Mouse (Mus musculus): ENCODE measurements around the gene Ccdc163.

The Ccdc163 gene

DNA sequence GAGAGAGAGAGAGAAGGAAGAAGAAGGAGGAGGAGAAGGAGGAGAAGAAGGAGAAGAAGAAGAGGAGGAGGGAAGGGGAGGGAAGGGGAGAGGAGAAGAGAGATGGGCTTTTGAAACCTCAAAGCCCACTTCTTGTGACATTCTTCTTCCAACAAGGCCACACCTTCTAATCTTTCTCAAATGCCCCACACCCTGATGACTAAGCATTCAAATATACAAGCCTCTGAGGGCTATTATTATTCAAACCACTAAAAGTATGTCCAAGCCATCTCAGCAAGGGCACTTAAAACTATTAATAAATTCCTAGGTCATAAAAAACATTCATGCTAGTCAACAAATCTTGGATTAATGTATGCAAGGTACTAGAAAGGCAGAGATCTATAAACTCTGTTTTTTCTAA lies 60.8 kb downstream of the Ccdc163 start:
- no peak for DNase-seq (ENCODE audit: extremely low read depth, low read depth, low spot score)

DNA sequence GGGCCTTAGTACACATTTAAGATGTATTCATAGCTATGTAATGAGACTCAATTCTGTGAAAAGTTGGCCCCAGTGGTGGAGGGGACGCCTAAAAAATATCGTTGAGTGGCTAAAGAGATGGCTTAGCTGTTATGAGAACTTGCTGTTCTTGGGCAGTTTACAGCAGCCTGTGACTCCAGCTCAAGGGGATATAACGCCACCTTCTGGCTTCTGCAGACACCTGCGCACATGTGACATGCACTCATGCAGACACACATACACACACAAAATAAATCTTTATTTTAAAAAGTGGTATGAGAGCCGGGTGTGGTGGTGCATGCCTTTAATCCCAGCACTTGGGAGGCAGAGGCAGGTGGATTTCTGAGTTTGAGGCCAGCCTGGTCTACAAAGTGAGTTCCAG lies 68.1 kb downstream of the Ccdc163 start:
- no peak for DNase-seq (ENCODE audit: extremely low read depth, low read depth, low spot score)

DNA sequence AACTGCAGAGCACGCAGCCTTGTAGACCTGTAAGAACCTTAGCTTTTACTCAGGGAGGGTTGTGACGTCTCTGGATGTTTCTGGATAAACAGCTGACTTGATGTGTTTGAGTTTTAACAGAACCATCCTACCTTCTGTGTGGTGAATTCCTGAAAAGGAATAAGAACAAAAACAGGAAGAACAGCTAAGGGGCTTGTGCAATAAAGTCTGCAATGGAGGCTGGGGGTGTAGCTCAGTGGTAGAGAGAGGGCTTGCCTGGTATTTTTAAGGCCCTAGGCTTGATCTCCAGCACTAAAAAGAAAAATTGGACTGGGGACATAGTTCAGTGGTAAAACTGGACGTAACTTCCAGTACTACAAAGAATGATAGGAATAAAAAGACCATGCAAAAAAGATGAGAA lies 68.8 kb downstream of the Ccdc163 start:
- no peak for DNase-seq (ENCODE audit: extremely low read depth, low read depth, low spot score)

DNA sequence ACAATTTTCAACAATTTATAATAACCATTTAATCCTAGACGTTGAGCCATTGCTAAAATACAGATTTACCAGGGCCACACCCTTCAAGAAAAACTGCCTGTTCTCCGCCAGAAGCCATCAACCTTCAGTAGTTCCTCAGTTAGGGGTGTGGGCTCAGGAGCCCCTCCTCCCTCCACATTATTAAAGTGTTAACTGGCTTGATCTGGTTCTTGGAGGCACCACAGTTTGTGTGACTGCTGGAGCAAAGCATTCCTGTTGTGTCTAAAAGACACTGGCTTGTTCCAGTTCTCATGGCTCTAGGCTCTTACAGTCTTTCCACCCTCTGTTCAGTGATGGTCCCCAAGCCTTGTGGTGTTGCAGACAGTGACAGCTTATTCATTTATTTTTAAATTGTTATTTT lies 72.2 kb downstream of the Ccdc163 start:
- no peak for DNase-seq (ENCODE audit: extremely low read depth, low read depth, low spot score)

DNA sequence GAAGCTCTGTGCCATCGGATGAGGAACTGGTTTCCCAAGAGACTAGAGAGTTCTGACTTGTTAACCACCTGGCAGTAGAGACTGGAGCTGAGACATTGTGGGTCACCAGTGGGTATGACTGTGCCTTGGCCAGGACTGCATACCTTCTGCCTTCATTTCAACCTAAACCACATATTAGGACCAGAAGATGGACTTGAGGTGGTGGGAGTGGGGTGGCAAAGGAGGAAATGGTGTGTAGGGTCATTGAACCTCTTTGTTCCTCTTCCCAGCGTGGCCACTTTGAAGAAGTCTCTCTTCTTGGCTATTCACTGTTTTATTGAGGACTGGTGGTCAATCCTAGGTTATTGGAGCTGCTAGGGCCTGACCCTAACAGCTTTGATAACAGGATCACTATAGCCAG lies 73.1 kb downstream of the Ccdc163 start:
- DNase-seq (ENCODE audit: extremely low read depth, low read depth, low spot score), result no peak

DNA sequence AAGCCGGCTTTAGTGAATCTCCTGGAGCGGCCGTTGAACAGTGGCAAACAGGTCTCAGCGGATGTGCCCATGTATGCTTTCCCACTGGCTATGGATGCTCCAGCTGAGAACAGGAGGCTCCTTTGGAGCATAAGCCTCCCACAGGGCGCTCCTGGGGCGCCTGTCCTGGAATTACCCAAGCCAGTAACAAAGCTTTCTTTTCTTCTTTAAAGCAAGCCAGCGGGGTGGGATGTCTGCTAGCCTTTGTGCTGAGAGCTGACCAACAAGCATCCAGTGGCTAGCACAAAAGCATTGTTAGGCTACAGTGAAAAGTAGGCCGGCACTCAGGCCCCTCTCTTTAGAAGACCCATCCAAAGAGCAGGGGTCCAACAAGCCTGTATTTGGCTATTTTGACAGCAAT lies 73.9 kb downstream of the Ccdc163 start:
- no peak for DNase-seq (ENCODE audit: extremely low read depth, low read depth, low spot score)

DNA sequence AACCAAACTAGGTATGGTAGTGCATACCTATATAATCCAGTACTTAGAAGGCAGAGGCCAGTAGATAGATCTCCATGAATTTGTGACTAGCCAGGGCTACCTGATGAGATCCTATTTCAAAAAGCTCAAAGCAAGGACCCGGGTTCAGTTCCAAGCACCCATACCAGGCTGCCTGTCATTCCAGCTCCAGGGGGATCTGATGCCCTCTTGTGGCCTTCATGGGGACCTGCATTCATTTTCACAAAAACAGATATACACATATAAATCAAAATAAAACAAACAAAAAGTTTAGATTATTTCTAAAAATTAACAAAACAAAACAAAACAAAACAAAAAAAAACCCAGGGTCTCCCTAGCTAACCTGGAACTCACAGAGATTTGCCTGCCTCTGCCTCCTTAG lies 78.3 kb downstream of the Ccdc163 start:
- DNase-seq (ENCODE audit: extremely low read depth, low read depth, low spot score), result no peak

DNA sequence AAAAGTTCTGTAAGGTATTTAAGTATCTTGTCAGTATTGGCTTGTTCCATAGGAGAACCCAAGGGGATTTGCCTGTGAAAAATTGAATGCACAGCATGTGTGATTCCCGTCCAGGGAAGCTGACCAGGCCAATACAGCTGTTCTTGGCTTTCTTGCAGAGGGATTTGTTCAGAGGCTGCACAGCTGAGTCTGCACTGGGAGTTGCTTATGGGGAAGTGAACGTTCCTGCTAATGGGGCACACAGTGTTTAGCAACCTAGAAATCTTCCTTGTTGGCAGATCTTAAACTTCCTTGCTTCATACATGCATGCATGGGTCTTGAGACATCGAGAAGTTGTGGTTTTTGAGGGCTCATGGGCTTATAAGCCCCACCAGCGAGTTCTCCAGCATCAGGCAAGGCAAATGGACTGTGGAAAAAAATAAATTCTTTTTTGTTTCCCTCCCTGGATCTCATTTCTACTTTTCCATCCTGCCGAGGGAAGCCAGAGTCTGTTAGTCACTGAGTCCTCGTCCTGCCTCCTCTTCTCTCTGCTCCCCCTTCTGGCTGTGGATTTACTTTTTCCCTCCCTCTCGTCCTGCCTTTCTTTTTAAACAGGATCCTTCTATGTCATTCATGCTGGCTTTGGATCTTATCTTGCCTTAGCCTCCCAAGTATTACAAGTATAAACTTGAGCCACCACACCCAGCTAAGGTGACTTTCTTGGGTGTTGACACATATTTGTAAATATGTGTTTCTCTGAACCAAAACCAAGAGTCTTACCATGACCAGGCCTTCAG lies 79.9 kb downstream of the Ccdc163 start:
- no peak for DNase-seq (ENCODE audit: extremely low read depth, low read depth, low spot score)

DNA sequence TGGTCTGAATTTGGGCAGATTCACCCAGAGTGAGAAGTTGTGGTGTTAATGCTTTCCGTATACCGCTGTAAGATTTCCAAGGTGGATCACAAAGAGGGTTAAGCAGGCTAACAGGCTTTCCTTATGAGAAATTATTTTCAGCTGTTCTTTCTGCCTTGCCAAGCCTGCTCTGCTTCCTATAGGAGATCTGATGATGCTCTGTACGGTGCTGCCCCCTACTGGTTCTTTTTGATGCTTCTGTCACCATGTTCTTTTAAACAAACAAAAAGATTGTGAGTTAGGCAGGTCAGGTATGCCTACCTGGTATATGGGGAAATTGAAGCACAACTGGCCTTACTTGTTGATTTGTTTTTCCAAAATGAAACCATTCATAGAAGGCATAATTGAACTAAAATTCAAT lies 80.6 kb downstream of the Ccdc163 start:
- DNase-seq (ENCODE audit: extremely low read depth, low read depth, low spot score), result no peak

DNA sequence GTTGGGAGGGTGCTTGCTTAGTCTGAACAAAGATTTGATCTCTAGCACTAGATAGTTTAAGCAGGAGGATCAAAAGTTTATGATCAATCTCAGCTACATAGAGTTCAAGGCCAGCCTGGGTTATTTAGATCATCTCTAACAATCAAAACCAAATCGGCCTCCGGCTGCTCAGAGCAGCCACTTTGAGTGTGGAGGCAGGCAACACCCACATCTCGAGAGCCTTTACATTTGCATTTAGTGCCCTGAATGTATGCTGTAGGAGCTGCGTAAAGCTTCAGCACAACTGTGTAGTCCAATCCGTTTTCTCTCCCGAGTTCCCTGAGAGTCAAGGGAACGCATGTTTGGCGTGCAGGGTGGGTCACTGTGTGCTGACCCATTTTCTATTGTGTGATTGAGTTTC lies 84.1 kb downstream of the Ccdc163 start:
- DNase-seq (ENCODE audit: extremely low read depth, low read depth, low spot score), result no peak

DNA sequence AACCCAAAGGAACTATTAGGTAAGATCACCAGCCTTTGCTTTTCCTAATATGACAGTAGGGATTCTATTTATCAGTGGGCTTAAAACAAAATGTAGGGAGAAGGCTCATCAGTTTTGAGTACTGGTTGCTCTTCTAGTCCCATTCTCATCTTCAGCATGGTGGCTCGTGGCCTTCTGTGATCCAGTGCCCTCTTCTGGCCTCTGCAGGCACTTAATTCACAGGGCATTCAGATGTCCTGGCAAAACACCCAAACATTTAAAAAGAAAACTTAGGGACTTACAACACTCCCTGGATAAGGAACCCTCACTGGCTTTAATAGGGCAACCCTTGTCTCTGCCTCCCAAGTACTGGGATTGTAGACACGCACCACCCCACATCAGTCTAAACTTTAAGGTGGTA lies 86.0 kb downstream of the Ccdc163 start:
- DNase-seq (ENCODE audit: extremely low read depth, low read depth, low spot score), result no peak

DNA sequence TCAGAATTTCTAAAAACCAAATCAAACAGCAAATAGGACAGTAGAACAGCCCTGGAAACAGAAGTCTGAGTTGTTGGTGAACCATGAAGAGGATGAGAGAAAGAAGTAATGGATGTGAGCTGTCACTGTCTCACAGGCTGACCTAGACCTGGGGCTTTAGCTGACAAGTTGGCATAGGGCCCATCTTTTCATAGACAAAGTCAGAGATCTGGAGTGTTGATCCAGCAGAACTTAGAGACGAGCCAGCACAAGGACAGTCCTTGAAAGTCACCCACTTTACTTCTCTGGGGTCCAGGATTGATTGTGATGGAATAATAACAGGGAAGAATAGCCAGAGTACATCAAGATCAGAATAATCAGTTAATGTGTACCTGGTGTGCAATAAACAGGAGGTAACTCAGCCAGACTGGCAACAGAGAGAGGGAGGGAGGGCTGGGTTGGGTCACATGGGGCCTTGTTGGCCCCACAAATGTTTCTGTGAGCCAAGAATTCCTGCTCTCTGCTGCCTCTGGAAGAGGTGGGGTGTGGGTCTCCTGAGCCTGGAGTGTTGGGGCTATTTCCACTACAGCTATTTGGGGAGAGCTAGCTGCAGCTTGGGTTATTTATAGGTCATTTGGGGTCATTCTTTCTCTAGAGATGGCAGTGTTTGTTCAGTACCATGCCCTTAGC lies 88.3 kb downstream of the Ccdc163 start:
- no peak for DNase-seq (ENCODE audit: extremely low read depth, low read depth, low spot score)

DNA sequence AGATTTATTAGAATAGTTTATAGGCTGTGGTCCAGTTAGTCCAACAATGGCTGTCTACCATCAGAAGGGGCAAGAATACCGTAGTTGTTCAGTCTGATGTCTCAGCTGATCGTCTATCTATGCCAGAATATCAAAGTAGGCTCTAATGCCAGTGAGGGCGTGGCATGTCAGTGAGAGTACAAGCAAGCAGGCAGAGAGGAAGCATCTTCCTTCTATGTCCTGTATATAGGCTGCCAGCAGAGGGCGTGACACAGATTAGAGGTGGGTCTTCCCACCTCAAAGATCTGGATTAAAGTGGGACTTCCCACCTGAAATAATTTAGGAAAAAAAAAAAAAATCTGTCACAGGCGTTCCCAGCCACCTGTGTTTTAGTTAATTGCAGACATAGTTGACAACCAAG lies 91.6 kb downstream of the Ccdc163 start:
- DNase-seq (ENCODE audit: extremely low read depth, low read depth, low spot score), result no peak
